Mouse (Mus musculus): ENCODE results near the gene Josd1.

DNA sequence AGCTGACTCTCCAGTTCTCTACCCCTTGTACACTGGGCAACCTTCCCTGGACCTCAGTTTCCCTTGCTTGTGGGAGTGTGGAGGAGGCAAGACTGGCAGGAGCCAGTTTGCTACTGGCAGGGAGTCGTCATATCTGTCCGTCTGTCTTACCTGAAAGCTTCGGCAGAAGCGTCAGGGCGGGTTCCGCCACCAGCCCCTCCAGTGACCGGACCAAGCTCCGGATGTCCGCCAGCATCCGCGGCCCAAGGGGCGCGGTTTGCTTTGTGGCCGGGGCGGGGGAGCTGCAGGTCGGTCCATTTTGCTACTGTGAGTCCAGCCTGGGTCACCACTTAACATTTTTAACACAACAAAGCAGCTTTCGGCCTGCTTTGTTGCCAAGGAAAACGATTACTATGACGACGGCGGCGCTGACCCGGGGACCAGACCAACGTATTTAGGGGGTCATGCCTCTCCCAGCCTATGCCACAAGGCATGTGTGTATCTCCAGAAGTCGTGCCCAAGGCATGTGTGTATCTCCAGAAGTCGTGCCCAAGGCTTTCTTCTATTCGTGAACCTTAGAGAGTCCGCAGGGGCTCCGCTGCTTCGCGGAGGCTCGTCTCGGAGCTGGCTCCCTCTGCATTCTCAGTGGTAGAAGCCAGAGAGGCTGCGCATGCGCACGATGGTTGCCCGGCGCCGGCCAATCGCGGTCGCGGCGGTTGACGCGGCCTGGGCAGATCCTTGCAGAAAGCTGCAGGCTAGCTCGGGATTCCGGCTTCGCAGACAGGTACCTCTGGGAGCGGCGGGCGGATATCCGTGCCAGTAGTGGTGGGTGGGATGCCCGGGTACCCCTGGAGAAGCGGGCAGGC is 29.0 kb downstream of the Josd1 start, which contains the start of the genes Fam227a and Cby1:
- TF ChIP-seq CTCF (IDR thresholded peaks at IDR 0.05; ENCODE audit: low read depth, low read length) = no peak
- TF ChIP-seq POLR2A (IDR thresholded peaks at IDR 0.05; ENCODE audit: extremely low read depth, insufficient read depth, low read length) = peak; percentile 49; the same call in 1 of the 2 replicates
